Mouse (Mus musculus) hindbrain, embryonic 11.5 days (tissue): ENCODE measurements at regions not wholly inside any gene's neighbourhood (a gene's known extent, or its start where the extent isn't known, plus 50 kb on each side); places are given as distances from the start of the nearest gene placed in this dataset.

ENCODE experiments used
- ATAC-seq: fragments of 200-750 bp; cut with Nextera tagmentation; 2 replicates; pipeline ENCODE4 v1.8.0; 2017; ENCODE audit warnings: mild to moderate bottlenecking, moderate TSS enrichment, moderate library complexity; ENCODE audit not compliant: low FRiP score
- DNase-seq: peaks from one replicate; pipeline ENCODE4 v3.0.0-alpha.2; 2015; ENCODE audit warnings: low spot score
- H3K27ac ChIP-seq: fragments of 300-500 bp; sonication (generic); 2 replicates; pipeline ENCODE4 v1.5.1; 2014; ENCODE audit warnings: mild to moderate bottlenecking, low read depth, low read length
- H3K27me3 ChIP-seq: fragments of 300-500 bp; sonication (generic); 2 replicates; pipeline ENCODE4 v1.6.1; 2014; ENCODE audit warnings: mild to moderate bottlenecking, low read length, moderate library complexity, mixed read lengths; ENCODE audit not compliant: control insufficient read depth, insufficient read depth
- H3K36me3 ChIP-seq: fragments of 300-500 bp; sonication (generic); 2 replicates; pipeline ENCODE4 v1.6.1; 2014; ENCODE audit warnings: mild to moderate bottlenecking, low read length, moderate library complexity, mixed read lengths; ENCODE audit not compliant: control insufficient read depth, insufficient read depth
- H3K4me1 ChIP-seq: fragments of 300-500 bp; sonication (generic); replicated peaks from 2 replicates; pipeline ENCODE4 v1.6.1; 2014; ENCODE audit warnings: low read length, mixed read lengths; ENCODE audit not compliant: control insufficient read depth, insufficient read depth
- H3K4me2 ChIP-seq: fragments of 300-500 bp; sonication (generic); replicated peaks from 2 replicates; pipeline ENCODE4 v1.6.1; 2014; ENCODE audit warnings: mild to moderate bottlenecking, low read depth, low read length
- H3K4me3 ChIP-seq: fragments of 300-500 bp; sonication (generic); 2 replicates; pipeline ENCODE4 v1.5.1; 2014; ENCODE audit warnings: low read depth, low read length
- H3K9ac ChIP-seq: fragments of 300-500 bp; sonication (generic); 2 replicates; pipeline ENCODE4 v1.6.1; 2014; ENCODE audit warnings: low read depth, low read length
- H3K9me3 ChIP-seq: fragments of 300-500 bp; sonication (generic); 2 replicates; pipeline ENCODE4 v1.6.1; 2016; ENCODE audit warnings: low read length; ENCODE audit not compliant: control insufficient read depth
- WGBS: fragments of 180-500 bp; shearing (Covaris S2); extraction: QIAGEN DNeasy Blood & Tissue Kit; methylation state at CpG from one replicate; pipeline ENCODE4 v1.1.7; 2014; 5-methylcytosine and 5-hydroxymethylcytosine counted together

GRCm38 (mm10) chr15:10864004-10864775 lies 87.9 kb upstream of the C1qtnf3 start:
- Histone ChIP-seq H3K9me3 (no peaks in the 10 kb centered on the region), H3K36me3 (no peaks in the 10 kb centered on the region), H3K9ac (no peak overlapping the region), H3K27ac (no peak overlapping the region), H3K4me3 (no peak overlapping the region), H3K4me2 (no peak overlapping the region), H3K27me3 (no peaks in the 10 kb centered on the region), H3K4me1 (no peaks in the 10 kb centered on the region)
- DNase-seq: no peak
- ATAC-seq: no peak
- WGBS: 90% methylated on average over 7 of the region's 7 CpGs

- DNase-seq: no peak
- Histone ChIP-seq H3K27me3 (no peaks in the 10 kb centered on the region), H3K4me3 (no peak overlapping the region), H3K27ac (no peak overlapping the region), H3K36me3 (no peaks in the 10 kb centered on the region), H3K4me1 (no peaks in the 10 kb centered on the region), H3K9me3 (no peaks in the 10 kb centered on the region), H3K9ac (no peak overlapping the region), H3K4me2 (no peak overlapping the region)
- 82% methylated on average over 5 of the region's 5 CpGs for WGBS
- ATAC-seq: no peak
Measured at GRCm38 (mm10) chr15:10865109-10865508, 87.0 kb upstream of the C1qtnf3 start.

- Histone ChIP-seq H3K4me1 (no peaks in the 10 kb centered on the region), H3K9me3 (no peaks in the 10 kb centered on the region), H3K27me3 (no peaks in the 10 kb centered on the region), H3K9ac (no peak overlapping the region), H3K4me3 (no peak overlapping the region), H3K4me2 (no peak overlapping the region), H3K27ac (no peak overlapping the region), H3K36me3 (no peaks in the 10 kb centered on the region)
- DNase-seq: no peak
- 88% methylated on average over 5 of the region's 5 CpGs for WGBS
- no peak for ATAC-seq
Measured at GRCm38 (mm10) chr15:10866794-10867193, 85.3 kb upstream of the C1qtnf3 start.

GRCm38 (mm10) chr15:10868115-10868514 lies 84.0 kb upstream of the C1qtnf3 start:
- Histone ChIP-seq H3K4me2 (no peak overlapping the region), H3K27ac (no peak overlapping the region), H3K36me3 (no peaks in the 10 kb centered on the region), H3K4me3 (no peak overlapping the region), H3K27me3 (no peaks in the 10 kb centered on the region), H3K9me3 (no peaks in the 10 kb centered on the region), H3K9ac (no peak overlapping the region), H3K4me1 (no peaks in the 10 kb centered on the region)
- DNase-seq (no peak), ATAC-seq (no peak)
- WGBS: 92% methylated on average over 7 of the region's 7 CpGs

- Histone ChIP-seq H3K9me3 (no peaks in the 10 kb centered on the region), H3K27ac (no peak overlapping the region), H3K36me3 (no peaks in the 10 kb centered on the region), H3K9ac (no peak overlapping the region), H3K4me2 (no peak overlapping the region), H3K4me3 (no peak overlapping the region), H3K27me3 (no peaks in the 10 kb centered on the region), H3K4me1 (no peaks in the 10 kb centered on the region)
- peak; percentile 39 for DNase-seq
- 62% methylated on average over 14 of the region's 14 CpGs for WGBS
- peak; percentile 45; the same call in 1 of the 2 replicates for ATAC-seq
Measured at GRCm38 (mm10) chr15:10868716-10869585, 83.2 kb upstream of the C1qtnf3 start.

- no peak for ATAC-seq
- H3K4me1 ChIP-seq: no peaks in the 10 kb centered on the region
Measured at GRCm38 (mm10) chr15:10869879-10870278, 82.3 kb upstream of the C1qtnf3 start.

GRCm38 (mm10) chr15:10872322-10872967 lies 79.7 kb upstream of the C1qtnf3 start:
- Histone ChIP-seq H3K27ac (no peak overlapping the region), H3K27me3 (no peaks in the 10 kb centered on the region), H3K4me2 (no peak overlapping the region), H3K36me3 (no peaks in the 10 kb centered on the region), H3K9ac (no peak overlapping the region), H3K9me3 (no peaks in the 10 kb centered on the region), H3K4me1 (no peaks in the 10 kb centered on the region), H3K4me3 (no peak overlapping the region)
- ATAC-seq (peak; percentile 56), DNase-seq (peak; percentile 73)
- 18% methylated on average over 12 of the region's 13 CpGs for WGBS

More at GRCm38 (mm10) chr15:10869879-10870278, 82.3 kb upstream of the C1qtnf3 start:
- H3K27ac ChIP-seq: no peak overlapping the region
- H3K27me3 ChIP-seq: no peaks in the 10 kb centered on the region
- no peaks in the 10 kb centered on the region for H3K36me3 ChIP-seq
- no peak overlapping the region for H3K9ac ChIP-seq
- WGBS: 66% methylated on average over 13 of the region's 13 CpGs
- H3K9me3 ChIP-seq: no peaks in the 10 kb centered on the region
- no peak overlapping the region for H3K4me2 ChIP-seq
- no peak for DNase-seq
- H3K4me3 ChIP-seq: no peak overlapping the region

GRCm38 (mm10) chr15:10876328-10876727 lies 75.8 kb upstream of the C1qtnf3 start:
- no peaks in the 10 kb centered on the region for H3K9me3 ChIP-seq
- DNase-seq (no peak), ATAC-seq (no peak)
- H3K36me3 ChIP-seq: no peaks in the 10 kb centered on the region
- no peak overlapping the region for H3K9ac ChIP-seq
- no peak overlapping the region for H3K27ac ChIP-seq
- WGBS: 76% methylated on average over 5 of the region's 5 CpGs
- no peaks in the 10 kb centered on the region for H3K27me3 ChIP-seq
- H3K4me1 ChIP-seq: no peaks in the 10 kb centered on the region
- no peak overlapping the region for H3K4me2 ChIP-seq
- no peak overlapping the region for H3K4me3 ChIP-seq
